Mouse (Mus musculus) heart, embryonic 11.5 days (tissue): ENCODE measurements around the gene Cit. TPM values are rescaled to one million over a fixed set of nuclear protein-coding genes. Genes with fewer than 3 reads are reported as not detected.

Experiments
- ATAC-seq: fragments of 200-750 bp; cut with Nextera tagmentation; replicated peaks from 2 replicates; pipeline ENCODE4 v1.8.0; 2017; ENCODE audit warnings: moderate library complexity; ENCODE audit not compliant: insufficient number of reproducible peaks, low FRiP score, low TSS enrichment
- H3K27ac ChIP-seq: fragments of 300-500 bp; sonication (generic); 2 replicates; pipeline ENCODE4 v1.5.1; 2014; ENCODE audit warnings: mild to moderate bottlenecking, low read depth, low read length
- H3K27me3 ChIP-seq: fragments of 300-500 bp; sonication (generic); 2 replicates; pipeline ENCODE4 v1.6.1; 2014; ENCODE audit warnings: mild to moderate bottlenecking, low read length, mixed read lengths; ENCODE audit not compliant: control insufficient read depth, insufficient read depth
- H3K36me3 ChIP-seq: fragments of 300-500 bp; sonication (generic); 2 replicates; pipeline ENCODE4 v1.6.1; 2014; ENCODE audit warnings: mild to moderate bottlenecking, low read length, moderate library complexity, mixed read lengths; ENCODE audit not compliant: control insufficient read depth, insufficient read depth
- H3K4me1 ChIP-seq: fragments of 300-500 bp; sonication (generic); 2 replicates; pipeline ENCODE4 v1.6.1; 2014; ENCODE audit warnings: low read length; ENCODE audit not compliant: control insufficient read depth, insufficient read depth
- H3K4me2 ChIP-seq: fragments of 300-500 bp; sonication (generic); 2 replicates; pipeline ENCODE4 v1.6.1; 2014; ENCODE audit warnings: mild to moderate bottlenecking, moderate library complexity
- H3K4me3 ChIP-seq: fragments of 300-500 bp; sonication (generic); 2 replicates; pipeline ENCODE4 v1.5.1; 2014; ENCODE audit warnings: low read depth, low read length
- H3K9ac ChIP-seq: fragments of 300-500 bp; sonication (generic); 2 replicates; pipeline ENCODE4 v1.6.1; 2014; ENCODE audit warnings: mild to moderate bottlenecking, low read depth, low read length, moderate library complexity
- H3K9me3 ChIP-seq: fragments of 300-500 bp; sonication (generic); replicated peaks from 2 replicates; pipeline ENCODE4 v1.6.1; 2016; ENCODE audit warnings: low read length; ENCODE audit not compliant: control insufficient read depth
- WGBS: fragments of 180-500 bp; shearing (Covaris S2); extraction: QIAGEN DNeasy Blood & Tissue Kit; methylation state at CpG from one replicate; pipeline ENCODE4 v1.1.7; 2014; ENCODE audit not compliant: insufficient replicate concordance; 5-methylcytosine and 5-hydroxymethylcytosine counted together
- polyA plus RNA-seq: library from polyadenylated mRNA; unstranded; fragments of >200 nt; fragmentation: Nextera tagmentation; extraction: Ambion mirVana; gene quantifications from 2 replicates; pipeline ENCODE4 v1.2.1, GENCODE M21; 2014

The Cit gene
- polyA plus RNA-seq, 1 experiment from 2014 or later: 33.1 TPM

DNA sequence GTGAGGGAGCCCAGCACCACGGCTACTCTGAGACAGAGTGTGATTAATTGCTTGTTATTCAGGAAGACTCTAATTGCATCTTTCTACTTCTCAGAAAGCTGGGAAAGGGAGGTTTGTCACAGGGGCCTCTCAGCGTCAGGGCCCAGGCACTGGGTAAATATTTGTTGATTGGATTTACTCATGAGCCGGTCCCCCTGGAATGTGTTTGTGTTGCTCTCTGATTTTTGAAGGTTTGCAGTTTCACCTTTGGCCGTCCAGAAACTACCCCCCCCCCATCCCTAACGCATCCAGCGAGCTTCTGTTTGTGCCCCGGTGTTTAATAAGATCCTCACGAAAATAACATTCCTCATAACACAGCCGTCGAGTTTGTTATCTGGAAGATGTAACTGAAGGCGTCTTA is 65.4 kb downstream of the Cit start:
- 39% methylated on average over 11 of the region's 11 CpGs for WGBS
- Histone ChIP-seq H3K9me3 (no peaks in the 10 kb centered on the region), H3K4me2 (no peak overlapping the region), H3K9ac (no peak overlapping the region), H3K4me1 (peaks cover 21% of the 10 kb centered on the region; the same call in 1 of the 2 replicates), H3K36me3 (no peaks in the 10 kb centered on the region; the same call in 1 of the 2 replicates), H3K4me3 (no peak overlapping the region), H3K27ac (no peak overlapping the region), H3K27me3 (no peaks in the 10 kb centered on the region)
- ATAC-seq: no peak

DNA sequence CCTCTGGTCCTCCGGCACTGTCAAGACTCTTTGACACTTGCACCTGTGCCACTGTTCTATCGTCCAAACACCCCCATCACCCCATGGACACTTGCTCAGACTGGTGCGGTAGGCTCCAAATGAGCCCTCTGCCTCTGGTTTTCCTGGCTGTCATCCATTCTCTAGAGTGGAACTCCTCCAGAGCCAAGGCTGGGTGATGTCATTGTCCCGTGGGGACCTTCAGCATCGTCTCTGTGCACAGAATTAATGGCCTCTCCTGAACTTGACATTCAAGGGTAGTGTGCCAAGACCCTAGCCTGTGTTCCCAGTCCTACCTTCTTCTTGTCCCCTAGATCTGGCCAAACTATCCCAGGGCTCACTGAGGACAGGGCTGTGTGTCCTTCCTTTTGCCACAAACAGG is 70.4 kb downstream of the Cit start:
- no peaks in the 10 kb centered on the region for H3K27me3 ChIP-seq
- no peak overlapping the region for H3K4me3 ChIP-seq
- no peak overlapping the region for H3K27ac ChIP-seq
- H3K9me3 ChIP-seq: no peaks in the 10 kb centered on the region
- no peak overlapping the region for H3K9ac ChIP-seq
- no peaks in the 10 kb centered on the region for H3K4me1 ChIP-seq
- no peaks in the 10 kb centered on the region; the same call in 1 of the 2 replicates for H3K36me3 ChIP-seq
- no peak overlapping the region for H3K4me2 ChIP-seq
- WGBS: 88% methylated on average over 5 of the region's 5 CpGs
- no peak for ATAC-seq

- Histone ChIP-seq H3K4me3 (no peak overlapping the region), H3K4me1 (no peaks in the 10 kb centered on the region), H3K4me2 (no peak overlapping the region), H3K36me3 (no peaks in the 10 kb centered on the region; the same call in 1 of the 2 replicates), H3K9ac (no peak overlapping the region), H3K27ac (no peak overlapping the region), H3K27me3 (no peaks in the 10 kb centered on the region), H3K9me3 (no peaks in the 10 kb centered on the region)
- 86% methylated on average over 4 of the region's 4 CpGs for WGBS
- no peak for ATAC-seq
These were observed 72.9 kb downstream of the Cit start for GRCm38 (mm10) chr5:115917960-115918359.

- Histone ChIP-seq H3K36me3 (no peaks in the 10 kb centered on the region; the same call in 1 of the 2 replicates), H3K4me2 (no peak overlapping the region), H3K9me3 (no peaks in the 10 kb centered on the region), H3K27ac (no peak overlapping the region), H3K4me1 (no peaks in the 10 kb centered on the region), H3K4me3 (no peak overlapping the region), H3K9ac (no peak overlapping the region), H3K27me3 (no peaks in the 10 kb centered on the region)
- ATAC-seq: no peak
- 86% methylated on average over 23 of the region's 23 CpGs for WGBS
These were observed 73.7 kb downstream of the Cit start for GRCm38 (mm10) chr5:115918597-115919351.

DNA sequence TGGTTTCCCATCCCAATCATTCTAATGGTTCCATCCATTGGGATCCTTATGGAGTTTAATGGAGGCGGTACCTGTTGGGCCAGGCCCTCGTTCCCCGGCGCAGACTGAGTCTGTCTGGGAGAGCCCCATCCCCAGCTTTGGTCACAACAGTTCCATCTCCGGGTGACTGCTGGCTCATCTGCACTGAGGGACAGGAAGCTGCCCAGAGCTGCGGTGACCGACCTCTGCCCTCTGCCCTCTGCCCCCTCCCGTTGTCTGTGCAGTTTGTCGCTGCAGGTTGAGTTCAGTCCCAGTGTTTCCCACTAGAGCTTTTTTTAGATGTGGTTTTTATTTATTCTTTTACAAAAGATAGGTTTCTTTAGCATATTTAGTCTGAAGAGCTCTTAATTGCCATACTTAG is 76.9 kb downstream of the Cit start:
- H3K9ac ChIP-seq: no peak overlapping the region
- H3K4me1 ChIP-seq: no peaks in the 10 kb centered on the region
- no peak for ATAC-seq
- no peaks in the 10 kb centered on the region; the same call in 1 of the 2 replicates for H3K36me3 ChIP-seq
- no peak overlapping the region for H3K27ac ChIP-seq
- WGBS: 75% methylated on average over 9 of the region's 9 CpGs
- H3K4me2 ChIP-seq: no peak overlapping the region
- no peak overlapping the region for H3K4me3 ChIP-seq
- H3K27me3 ChIP-seq: no peaks in the 10 kb centered on the region
- no peaks in the 10 kb centered on the region for H3K9me3 ChIP-seq

- no peak overlapping the region for H3K27ac ChIP-seq
- 84% methylated on average over 7 of the region's 7 CpGs for whole genome bisulfite sequencing
- H3K4me1 ChIP-seq: no peaks in the 10 kb centered on the region
- no peak overlapping the region for H3K4me2 ChIP-seq
- H3K27me3 ChIP-seq: no peaks in the 10 kb centered on the region
- no peak overlapping the region for H3K4me3 ChIP-seq
- H3K36me3 ChIP-seq: peaks cover 5% of the 10 kb centered on the region
- no peak for ATAC-seq
- H3K9ac ChIP-seq: no peak overlapping the region
- peaks cover 1% of the 10 kb centered on the region; the same call in 1 of the 2 replicates for H3K9me3 ChIP-seq
These were observed 79.9 kb downstream of the Cit start for GRCm38 (mm10) chr5:115924946-115925345.

- Histone ChIP-seq H3K27ac (no peak overlapping the region), H3K27me3 (no peaks in the 10 kb centered on the region), H3K4me1 (no peaks in the 10 kb centered on the region), H3K4me2 (no peak overlapping the region), H3K9ac (no peak overlapping the region), H3K4me3 (no peak overlapping the region), H3K36me3 (peaks cover 16% of the 10 kb centered on the region), H3K9me3 (peaks cover 3% of the 10 kb centered on the region; the same call in 1 of the 2 replicates)
- no peak for ATAC-seq
- 83% methylated on average over 16 of the region's 16 CpGs for WGBS
These were observed 83.9 kb downstream of the Cit start for GRCm38 (mm10) chr5:115928786-115929507.

DNA sequence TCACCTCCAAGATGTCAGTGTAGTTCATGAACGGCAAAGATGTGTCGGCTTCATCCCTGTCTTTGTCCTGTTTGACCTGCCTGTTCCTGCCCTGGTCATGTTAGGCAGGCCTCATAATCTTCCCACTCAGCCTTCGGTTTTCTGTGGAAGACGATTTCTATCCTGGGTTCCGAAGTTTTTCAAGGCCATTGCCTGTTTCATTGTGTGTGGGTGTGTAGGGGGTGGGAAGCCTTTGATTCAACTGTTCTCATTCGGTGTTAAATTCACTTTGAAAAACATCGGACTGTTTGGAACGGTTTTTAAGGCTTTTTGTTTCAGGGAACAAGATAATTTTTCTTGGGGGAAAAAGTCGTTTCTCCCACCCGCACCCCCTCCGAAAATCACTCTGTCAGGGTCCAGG is 87.2 kb downstream of the Cit start:
- H3K27me3 ChIP-seq: no peaks in the 10 kb centered on the region
- H3K27ac ChIP-seq: no peak overlapping the region
- no peak overlapping the region for H3K9ac ChIP-seq
- H3K4me2 ChIP-seq: no peak overlapping the region
- no peak for ATAC-seq
- no peak overlapping the region for H3K4me3 ChIP-seq
- H3K9me3 ChIP-seq: peaks cover 3% of the 10 kb centered on the region; the same call in 1 of the 2 replicates
- WGBS: 95% methylated on average over 11 of the region's 11 CpGs
- H3K36me3 ChIP-seq: peaks cover 24% of the 10 kb centered on the region
- H3K4me1 ChIP-seq: no peaks in the 10 kb centered on the region
